Mouse (Mus musculus): ENCODE results near the gene Tpo. TPM values are rescaled to one million over a fixed set of nuclear protein-coding genes. Genes with fewer than 3 reads are reported as not detected.
A peak's percentile ranks its signal among the peaks of the same experiment; 100 is the strongest.

The Tpo gene
- total RNA-seq, 2 experiments from 2014 or later: not detected

DNA sequence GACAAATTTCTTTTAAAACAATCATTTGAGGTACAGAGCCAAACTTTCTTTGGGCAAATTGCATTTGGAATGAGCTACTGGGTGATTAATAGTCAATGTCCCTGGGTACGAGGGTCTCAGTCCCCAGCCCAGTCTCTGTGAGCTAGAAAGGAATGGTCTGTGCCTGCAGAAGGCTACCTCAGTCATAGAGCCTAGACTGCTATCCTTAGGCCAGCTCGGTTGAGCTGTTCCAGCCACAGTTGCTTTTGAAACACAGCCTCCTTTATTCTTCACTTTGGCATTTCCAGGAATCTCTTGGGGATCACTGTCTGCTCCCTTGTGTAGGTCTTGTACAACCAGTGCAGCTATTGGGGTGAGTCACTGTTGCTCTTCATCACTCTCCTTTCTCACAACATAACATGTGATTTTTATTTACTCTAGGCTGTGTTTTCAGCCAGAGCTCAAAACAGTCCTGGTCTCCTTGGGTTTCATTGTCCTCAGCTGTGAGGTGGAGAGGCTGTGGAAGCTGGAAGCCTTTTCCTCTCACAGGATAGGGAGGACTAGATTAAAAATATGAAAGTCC, 108.1 kb downstream of the Tpo start:
- intact Hi-C loops (cut with DNase I): no loop called here
- peak; percentile 56 to 61 for DNase-seq

DNA sequence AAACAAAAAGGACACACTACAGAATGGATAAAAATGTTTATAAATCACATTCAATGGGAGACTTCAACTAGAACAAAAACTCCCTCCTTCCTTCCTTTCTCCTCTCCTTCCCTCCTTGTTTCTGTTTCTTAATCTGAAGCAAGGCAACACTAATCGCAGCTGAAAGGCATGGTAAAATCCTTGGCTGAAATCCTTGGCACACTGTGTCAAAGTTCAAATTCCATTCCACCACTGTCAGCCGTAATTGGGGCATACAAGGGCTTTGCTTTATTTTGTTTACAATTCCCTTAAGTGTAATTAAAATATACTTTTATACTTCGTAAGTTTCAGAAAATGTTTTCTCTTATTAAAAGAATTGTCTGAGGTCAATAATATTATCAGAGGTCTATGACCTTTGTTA, 108.9 kb downstream of the Tpo start:
- intact Hi-C loops (cut with DNase I): no loop called here
- DNase-seq: peak in 1 of 2 experiments; percentile 66

DNA sequence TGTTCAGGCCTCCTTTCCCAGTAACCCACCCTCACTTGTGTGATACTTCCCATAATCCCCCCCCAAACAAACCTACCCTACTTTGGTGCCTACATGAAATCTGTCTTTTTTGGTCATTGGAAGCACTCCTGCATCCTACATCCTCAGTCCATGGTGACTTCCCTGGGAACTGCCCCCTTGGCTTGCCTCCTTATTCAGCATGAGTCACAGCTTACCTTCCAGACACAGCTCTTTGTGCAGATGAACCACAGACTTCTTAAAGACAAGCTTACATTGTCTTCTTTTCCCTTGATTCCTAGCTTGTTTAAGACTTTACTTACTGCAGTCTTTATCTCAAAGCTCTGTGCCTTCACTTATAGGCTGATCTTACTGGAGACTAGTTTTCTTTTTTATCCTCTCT, 112.0 kb downstream of the Tpo start:
- no peak for DNase-seq
- intact Hi-C loops (cut with DNase I): no loop called here

DNA sequence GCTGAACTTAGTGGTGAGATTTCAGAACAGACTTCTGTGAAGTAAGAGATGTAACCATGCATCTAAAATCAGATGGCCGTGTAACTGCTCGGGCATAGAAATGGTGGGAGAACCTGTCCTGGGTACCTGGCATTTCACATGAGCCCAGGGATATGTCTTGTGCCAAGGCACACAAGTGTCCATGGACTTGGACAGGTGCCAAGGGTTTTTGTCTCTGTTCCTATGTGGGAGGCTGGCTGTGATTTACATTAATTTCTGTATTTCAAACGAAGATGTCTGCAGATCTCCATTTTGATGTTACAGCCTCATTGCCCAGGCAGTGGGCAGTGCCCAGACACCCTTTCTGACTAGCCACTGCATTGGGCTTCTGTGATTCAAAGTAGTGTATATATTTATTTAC, 115.3 kb downstream of the Tpo start:
- intact Hi-C loops (cut with DNase I): no loop called here
- DNase-seq: no peak

DNA sequence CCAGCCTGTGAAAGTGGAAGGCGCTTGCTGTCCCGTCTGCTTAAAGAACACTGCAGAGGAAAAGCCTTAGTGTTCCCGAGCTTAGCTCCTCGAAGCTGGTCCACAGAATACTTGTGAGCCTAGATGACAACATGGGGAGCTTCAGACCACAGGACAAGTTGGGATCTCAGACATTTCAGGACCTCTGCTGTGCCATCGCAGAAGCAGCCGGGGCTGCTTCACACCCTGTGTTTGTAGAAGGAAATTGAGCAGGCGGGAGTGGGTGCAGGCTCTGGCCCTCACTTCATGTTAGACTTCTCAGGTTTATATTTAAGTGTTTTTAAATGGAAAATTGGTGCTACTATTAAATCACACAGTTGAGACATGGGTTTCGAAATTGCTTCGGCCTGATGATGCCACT, 116.9 kb downstream of the Tpo start:
- DNase-seq: no peak
- intact Hi-C loops (cut with DNase I): no loop called here

DNA sequence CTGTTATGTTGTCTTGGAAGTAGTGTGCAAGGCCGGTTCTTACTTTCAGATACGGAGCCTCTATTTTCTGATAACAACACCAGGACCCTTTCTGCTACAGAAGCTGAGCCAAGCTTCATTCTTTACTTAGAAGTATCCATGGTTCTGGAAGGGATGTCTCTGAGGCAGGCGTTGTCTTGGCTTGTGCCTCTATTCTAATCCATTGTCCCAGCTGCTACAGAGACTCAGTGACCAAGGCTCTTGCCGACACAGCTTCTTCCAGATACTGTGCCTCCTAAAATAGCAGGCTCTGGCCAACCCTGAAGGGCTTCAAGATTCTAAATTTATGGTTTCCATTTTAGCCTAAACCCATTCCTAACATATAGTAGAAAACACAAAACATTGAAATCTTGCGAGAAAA, 123.7 kb downstream of the Tpo start:
- DNase-seq: peak in 1 of 2 experiments; percentile 27
- intact Hi-C loops (cut with DNase I): no loop called here

DNA sequence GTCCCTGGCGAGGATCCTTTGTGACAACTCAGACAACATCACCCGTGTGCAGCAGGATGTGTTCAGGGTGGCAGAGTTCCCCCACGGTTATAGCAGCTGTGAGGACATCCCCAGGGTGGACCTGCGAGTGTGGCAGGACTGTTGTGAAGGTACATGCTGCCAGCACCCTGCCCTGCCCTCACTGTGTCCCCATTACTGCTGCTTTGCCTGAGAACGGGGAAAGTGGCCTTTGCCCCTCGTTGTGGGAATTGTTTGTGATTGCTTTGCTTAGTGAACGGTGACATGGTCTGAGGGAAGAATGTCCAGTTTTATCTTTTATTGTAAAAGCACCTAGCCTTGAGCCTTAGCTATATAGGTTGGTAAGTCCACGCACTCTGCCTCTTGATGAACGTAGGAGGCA, 125.8 kb downstream of the Tpo start:
- intact Hi-C loops (cut with DNase I): no loop called here
- no peak for DNase-seq

Other genes with a start within 250 kb of the Tpo start
- gene Pxdn, start 195.0 kb downstream of the Tpo start, total RNA-seq (2021): 100 to 1,000 TPM; 212 to 245 TPM
- gene Sntg2, start 240.8 kb upstream of the Tpo start, total RNA-seq (2021): 1 to 10 TPM; 1.0 to 1.9 TPM

All from heart, postnatal 10 days (tissue).